Mouse (Mus musculus): ENCODE data around the gene Atrx.

GRCm38 (mm10) chrX:105953999-105954398 lies 24.8 kb upstream of the Atrx start:
- TF ChIP-seq EP300 (IDR thresholded peaks at IDR 0.05; ENCODE audit: low read depth) (no peak), CTCF (IDR thresholded peaks at IDR 0.05; ENCODE audit: low read depth) (no peak)

Measured in liver, embryonic 14.5 days (tissue).